Mouse (Mus musculus): ENCODE results near the gene Birc5. TPM values are rescaled to one million over a fixed set of nuclear protein-coding genes. Genes with fewer than 3 reads are reported as not detected.
"Not testable (repeated sequence)": the region's sequence is repeated elsewhere in the genome, so short reads cannot be mapped to it uniquely, and the experiment has no call there.

The Birc5 gene
- total and polyA plus RNA-seq, 3 experiments = 193 to 289 (median 270) TPM

DNA sequence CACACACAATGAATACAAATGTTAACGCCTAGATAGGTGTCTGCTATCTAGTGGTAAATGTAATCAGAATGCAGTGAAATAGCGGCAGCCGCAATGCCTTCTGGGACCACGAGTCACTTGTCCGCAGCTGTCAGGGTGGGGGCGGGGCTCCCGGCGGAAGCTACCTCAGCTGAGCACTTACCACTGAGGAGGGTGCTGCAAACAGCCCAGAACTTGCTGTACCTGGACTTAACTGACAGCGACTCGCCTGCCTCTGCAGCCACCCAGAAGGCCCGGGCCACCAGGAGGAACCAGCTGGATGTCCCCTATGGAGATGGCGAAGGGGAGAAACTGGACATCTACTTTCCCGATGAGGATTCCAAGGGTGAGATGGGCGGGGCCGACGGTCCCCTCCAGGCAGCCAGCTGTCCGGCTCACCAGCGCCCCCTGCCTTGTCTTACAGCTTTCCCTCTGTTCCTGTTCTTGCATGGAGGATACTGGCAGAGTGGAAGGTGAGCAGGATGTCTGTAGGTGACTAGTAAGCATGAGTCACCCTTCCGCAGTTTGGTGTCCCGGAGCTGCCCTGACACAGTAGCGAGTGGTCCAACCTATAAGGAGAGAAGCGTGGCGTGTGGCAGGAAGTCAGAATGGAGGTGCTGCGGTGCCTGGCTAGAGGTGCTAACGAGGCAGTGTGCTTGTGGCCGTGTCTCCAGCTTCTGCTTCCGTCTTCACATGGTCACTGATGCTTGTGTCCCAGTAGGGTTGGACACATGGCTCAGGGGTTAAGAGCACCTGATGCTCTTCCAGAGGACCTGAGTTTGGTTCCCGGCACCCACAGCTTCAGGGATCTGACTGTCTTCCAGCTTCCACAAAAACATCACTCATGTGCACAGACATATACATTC, 16.7 kb upstream of the Birc5 start (continued):
- TF ChIP-seq NELFE (IDR thresholded peaks at IDR 0.05; ENCODE audit: low read depth, low read length) = peak; percentile 43; the same call in 1 of the 2 replicates
- peak; percentile 77; the same call in 1 of the 2 replicates for TF ChIP-seq MAZ (IDR thresholded peaks at IDR 0.05; ENCODE audit: low read depth, low read length)
- TF ChIP-seq JUND (conservative IDR thresholded peaks at IDR 0.05; ENCODE audit: low read depth, low read length) = no peak
- TF ChIP-seq ZNF384 (IDR thresholded peaks at IDR 0.05; ENCODE audit: low read depth, low read length) = no peak
- peak; percentile 32; the same call in 1 of the 2 replicates for TF ChIP-seq IRF4 (IDR thresholded peaks at IDR 0.05; ENCODE audit: low read depth, low read length)
- TF ChIP-seq JUN (IDR thresholded peaks at IDR 0.05; ENCODE audit: insufficient read depth, low read depth, low read length) = no peak
- no peak for TF ChIP-seq USF1 (IDR thresholded peaks at IDR 0.05; ENCODE audit: low read depth, low read length)
- peak; percentile 81 for TF ChIP-seq MAX (IDR thresholded peaks at IDR 0.05; ENCODE audit: low read length)
- no peak; the same call in 1 of the 2 replicates for TF ChIP-seq EP300 (IDR thresholded peaks at IDR 0.05; ENCODE audit: low read length)
- TF ChIP-seq CHD1 (IDR thresholded peaks at IDR 0.05; ENCODE audit: low read depth, low read length) = no peak
- peak; percentile 62; the same call in 1 of the 2 replicates for TF ChIP-seq BHLHE40 (IDR thresholded peaks at IDR 0.05; ENCODE audit: low read depth, low read length)
- 0 out of 2 replicates have a peak, but pooled peaks have one; percentile 59 for TF ChIP-seq UBTF (IDR thresholded peaks at IDR 0.05; ENCODE audit: low read depth, low read length)
- TF ChIP-seq CTCF (conservative IDR thresholded peaks at IDR 0.05 in 1 of 2, IDR thresholded peaks at IDR 0.05 in 1 of 2; ENCODE audit: low read depth in 2 of 2, low read length in 2 of 2) = peak; percentile 66 to 92
- peak; percentile 22 for TF ChIP-seq ZMIZ1 (IDR thresholded peaks at IDR 0.05; ENCODE audit: low read depth, low read length)
- peak; percentile 38; the same call in 1 of the 2 replicates for TF ChIP-seq TCF12 (IDR thresholded peaks at IDR 0.05; ENCODE audit: low read depth, low read length)
- TF ChIP-seq ZC3H11A (IDR thresholded peaks at IDR 0.05; ENCODE audit: low read depth, low read length) = no peak
- peak; percentile 47; the same call in 1 of the 2 replicates for TF ChIP-seq POLR2AphosphoS2 (IDR thresholded peaks at IDR 0.05; ENCODE audit: low read depth, low read length)

DNA sequence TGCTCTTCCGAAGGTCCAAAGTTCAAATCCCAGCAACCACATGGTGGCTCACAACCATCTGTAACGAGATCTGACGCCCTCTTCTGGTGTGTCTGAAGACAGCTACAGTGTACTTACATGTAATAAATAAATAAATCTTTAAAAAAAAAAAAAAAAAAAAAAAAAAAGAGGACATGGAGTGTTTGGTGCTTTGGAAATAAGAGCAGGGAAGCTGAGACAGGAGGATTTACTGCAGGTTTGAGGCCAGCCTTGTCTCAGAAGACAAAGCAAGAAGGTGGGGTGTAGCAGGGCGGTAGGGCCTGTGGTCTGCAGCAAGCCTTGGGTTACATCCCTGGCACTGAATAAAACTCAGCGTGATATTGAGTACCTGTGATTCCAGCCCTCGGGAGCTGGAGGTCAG, 15.5 kb upstream of the Birc5 start:
- H3K27ac ChIP-seq (ENCODE audit: insufficient read depth, low read depth); DNase-seq (ENCODE audit: extremely low read depth); H3K4me2 ChIP-seq (ENCODE audit: insufficient read depth, low read depth, poor library complexity, severe bottlenecking); H3K9ac ChIP-seq (ENCODE audit: insufficient read depth, low read depth); in situ Hi-C loops (cut with MboI; ENCODE audit: low pct_ligation_motif_present, low pct_unique_long_range_greater_than_20kb, low sequenced_read_pairs); H3K4me3 ChIP-seq (replicated peaks in 1 of 3; ENCODE audit: low read depth in 2 of 3, low read length in 2 of 3, poor library complexity in 1 of 3); H3K27me3 ChIP-seq (replicated peaks); dilution Hi-C loops (cut with MboI; ENCODE audit: extremely low pct_ligation_motif_present, extremely low pct_unique_long_range_greater_than_20kb, low sequenced_read_pairs); H3K9me3 ChIP-seq (replicated peaks; ENCODE audit: low read length); H3K79me2 ChIP-seq (replicated peaks; ENCODE audit: control insufficient read depth, extremely low read depth, insufficient read depth, poor library complexity, severe bottlenecking): not testable (repeated sequence)
- TF ChIP-seq CTCF (conservative IDR thresholded peaks at IDR 0.05 in 1 of 2, IDR thresholded peaks at IDR 0.05 in 1 of 2; ENCODE audit: low read depth in 2 of 2, low read length in 2 of 2) = peak in 1 of 2 experiments; percentile 10; a peak in 1 of 4 replicates
- peak; percentile 67 for TF ChIP-seq ZNF384 (IDR thresholded peaks at IDR 0.05; ENCODE audit: low read depth, low read length)
- Histone ChIP-seq H3K36me3 (replicated peaks in 1 of 2; ENCODE audit: control insufficient read depth in 1 of 2, insufficient read depth in 1 of 2, low read length in 1 of 2) (peaks cover 3 to 29% of the 10 kb centered on the region in 2 experiments), H3K4me1 (ENCODE audit: control insufficient read depth in 1 of 2, insufficient read depth in 2 of 2) (peaks cover 11 to 39% of the 10 kb centered on the region in 2 experiments)

Data from CH12.LX (cell line).